Mouse (Mus musculus): ENCODE results near the gene Fam8a1. TPM values are rescaled to one million over a fixed set of nuclear protein-coding genes. Genes with fewer than 3 reads are reported as not detected.

Gene Fam8a1
- polyA plus RNA-seq, 1 experiment = 45.5 TPM

Other genes with a start within 250 kb of the Fam8a1 start
- 149 and 159 TPM in 2 replicates for gene Cap2, start 167.7 kb upstream of the Fam8a1 start, polyA plus RNA-seq (2012; rRNA removed)
- gene Nup153, start 58.4 kb downstream of the Fam8a1 start, polyA plus RNA-seq (2012; rRNA removed) = 32.1 and 33.8 TPM in 2 replicates

All from frontal cortex, adult 2 months (tissue).